Mouse (Mus musculus) gastrocnemius, postnatal 14 days (tissue): ENCODE data around the gene Vmn1r51. TPM values are rescaled to one million over a fixed set of nuclear protein-coding genes. Genes with fewer than 3 reads are reported as not detected.
"Not testable (repeated sequence)": the region's sequence is repeated elsewhere in the genome, so short reads cannot be mapped to it uniquely, and the experiment has no call there.

Source experiments
- DNase-seq: peaks from one replicate; pipeline ENCODE4 v3.0.0; 2021; ENCODE audit warnings: mixed read lengths
- intact Hi-C: fragments of 180-260 bp; cut with DNase I; formaldehyde crosslinking; loops from one replicate; pipeline ENCODE4 v1.15.1; 2025; ENCODE audit warnings: low total_unique reads
- long read RNA-seq, 2 experiments: library from polyadenylated mRNA; stranded (forward); transcript quantifications; one replicate each; pipeline ENCODE4 v2.0.0; 2021
- total RNA-seq, 2 experiments: library from RNA; stranded (reverse); gene quantifications; 2 replicates each; pipeline ENCODE4 v1.2.3; 2021

Gene Vmn1r51
- not detected for total RNA-seq
- long read RNA-seq, experiment 1 = 0 reads
- long read RNA-seq, experiment 2, partial matches to known transcripts = 1 of 1 reads
- long read RNA-seq, experiment 2, other reads (novel, unspliced or antisense) = 0 of 1 reads

DNA sequence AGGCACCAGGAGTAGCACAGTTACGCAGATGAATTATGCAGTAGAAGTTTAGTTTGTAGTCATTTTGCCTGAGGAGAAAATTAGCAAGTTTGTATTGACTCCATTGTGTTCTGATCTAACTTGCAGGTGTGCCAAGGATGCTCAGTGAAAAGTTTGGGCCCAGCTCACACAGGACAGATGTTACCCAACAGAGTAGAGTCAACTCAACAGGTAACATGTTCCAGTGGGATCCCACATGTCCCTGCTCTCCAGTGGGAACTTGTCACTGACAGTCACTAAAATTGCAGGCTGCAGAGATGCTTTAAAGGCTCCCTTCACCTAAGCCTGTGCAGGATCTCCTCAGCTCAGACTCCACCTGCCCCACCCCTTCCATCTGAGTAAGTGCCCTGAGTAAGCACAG lies at the start of gene Vmn1r51:
Gene Vmn1r51, plus strand, starts transcription at position 301 of the 400 bp plus-strand sequence.
- intact Hi-C loops, DNase-seq: not testable (repeated sequence)

DNA sequence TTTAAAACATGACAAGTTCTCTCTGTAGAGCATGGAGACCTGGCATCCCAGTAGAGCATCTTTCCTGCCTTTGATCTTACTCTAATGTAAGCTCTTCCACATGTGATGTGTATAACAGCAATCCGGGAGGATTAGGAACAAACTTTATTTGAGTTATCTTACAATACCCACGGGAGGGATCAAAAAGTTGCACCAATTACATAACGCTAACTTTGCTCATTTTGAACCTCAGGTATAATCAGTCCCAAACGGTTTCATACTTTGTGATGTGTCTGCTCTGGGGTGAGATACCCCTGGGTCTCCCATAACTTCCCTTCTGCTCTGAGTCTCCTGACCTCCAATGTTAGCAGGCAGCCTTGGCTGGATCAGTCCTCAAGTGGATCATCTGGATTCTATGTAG lies 44.0 kb upstream of the Vmn1r51 start, which contains the start of gene Vmn1r49:
Gene Vmn1r49, minus strand, starts transcription at position 101 of the 400 bp plus-strand sequence.
- DNase-seq = no peak
- intact Hi-C loops = no loop called here

DNA sequence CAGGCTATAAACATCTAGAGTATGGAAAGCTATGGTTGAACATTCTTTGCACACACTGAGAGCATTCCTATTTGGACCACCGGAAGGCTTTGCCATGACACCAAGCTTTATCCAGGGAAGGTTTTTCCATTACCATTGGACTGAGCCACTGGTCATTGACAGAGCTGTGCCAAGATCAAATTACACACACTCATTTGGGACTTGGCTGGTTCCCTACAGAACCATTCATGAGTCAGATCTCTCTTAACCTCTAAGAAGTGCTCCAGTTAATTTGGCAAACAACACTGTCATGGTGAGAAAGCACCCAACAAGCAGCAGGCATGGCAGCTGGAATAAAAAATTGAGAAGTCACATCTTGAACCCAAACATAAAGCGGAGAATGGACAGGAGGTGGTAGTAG lies 21.8 kb upstream of the Vmn1r51 start:
- no peak for DNase-seq
- intact Hi-C loops = no loop called here

- intact Hi-C loops = no loop called here
- DNase-seq = no peak
Measured at GRCm38 (mm10) chr6:90101130-90101529, 21.3 kb upstream of the Vmn1r51 start, which contains the start of gene Vmn1r50. Gene Vmn1r50, plus strand, starts transcription at chr6:90101430.

DNA sequence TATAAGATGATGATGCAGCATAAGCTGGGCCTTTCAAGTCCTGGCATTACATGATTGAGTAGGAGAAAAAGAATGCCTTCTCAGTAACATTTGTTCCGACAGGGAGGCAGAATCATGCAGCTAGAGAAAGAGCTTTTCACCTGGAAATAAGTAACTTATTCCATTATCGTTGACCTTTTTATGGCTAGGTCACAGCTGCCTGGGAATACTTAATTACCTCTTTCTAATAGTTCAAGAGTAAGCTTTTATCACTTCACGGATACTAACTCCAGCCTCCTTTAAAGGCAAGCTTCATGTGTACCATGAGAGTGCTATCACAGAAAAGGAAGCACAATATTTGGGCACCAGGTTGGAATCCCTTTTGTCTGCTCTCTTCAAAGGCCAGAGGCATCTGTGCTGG lies 37.7 kb downstream of the Vmn1r51 start:
- intact Hi-C loops = no loop called here
- DNase-seq = no peak

GRCm38 (mm10) chr6:90174508-90174907 lies 52.1 kb downstream of the Vmn1r51 start, which contains the start of gene Vmn1r52:
Gene Vmn1r52, plus strand, starts transcription at chr6:90174808.
- intact Hi-C loops = no loop called here

More at GRCm38 (mm10) chr6:90174508-90174907, 52.1 kb downstream of the Vmn1r51 start, which contains the start of gene Vmn1r52:
- no peak for DNase-seq

Other genes with a start within 250 kb of the Vmn1r51 start
- gene Vmn1r42, start 246.2 kb upstream of the Vmn1r51 start, total RNA-seq = not detected
- not detected for gene Vmn1r43, start 246.2 kb upstream of the Vmn1r51 start, total RNA-seq
- not detected for gene Vmn1r44, start 238.9 kb upstream of the Vmn1r51 start, total RNA-seq
- gene Vmn1r45, start 182.0 kb upstream of the Vmn1r51 start, total RNA-seq = not detected
- not detected for gene Vmn1r46, start 153.3 kb upstream of the Vmn1r51 start, total RNA-seq
- gene Vmn1r47, start 106.4 kb upstream of the Vmn1r51 start, total RNA-seq = not detected
- gene Vmn1r48, start 85.8 kb upstream of the Vmn1r51 start, total RNA-seq = not detected
- not detected for gene Vmn1r49, start 44.1 kb upstream of the Vmn1r51 start, total RNA-seq
- gene Vmn1r50, start 21.2 kb upstream of the Vmn1r51 start, total RNA-seq = not detected
- not detected for gene Vmn1r52, start 52.2 kb downstream of the Vmn1r51 start, total RNA-seq
- gene V1ra8, start 80.2 kb downstream of the Vmn1r51 start, total RNA-seq = not detected
- gene Vmn1r53, start 101.8 kb downstream of the Vmn1r51 start, total RNA-seq = not detected
- gene Vmn1r54, start 123.7 kb downstream of the Vmn1r51 start, total RNA-seq = not detected
- not detected for gene BC048671, start 178.6 kb downstream of the Vmn1r51 start, total RNA-seq
- under 1 TPM; 0.44 to 0.82 TPM for gene Chst13, start 202.6 kb downstream of the Vmn1r51 start, total RNA-seq
- not detected for gene Uroc1, start 210.7 kb downstream of the Vmn1r51 start, total RNA-seq
- 10 to 100 TPM; 12.0 to 13.6 TPM for gene Zxdc, start 246.9 kb downstream of the Vmn1r51 start, total RNA-seq